Mouse (Mus musculus) intestine, embryonic 14.5 days (tissue): ENCODE data around the gene Susd2. TPM values are rescaled to one million over a fixed set of nuclear protein-coding genes. Genes with fewer than 3 reads are reported as not detected.
A peak's percentile ranks its signal among the peaks of the same experiment; 100 is the strongest.

Experiments used
- ATAC-seq: fragments of 200-750 bp; cut with Nextera tagmentation; replicated peaks from 2 replicates; pipeline ENCODE4 v1.8.0; 2017; ENCODE audit warnings: low read depth, moderate number of reproducible peaks, moderate TSS enrichment, moderate library complexity; ENCODE audit not compliant: low FRiP score, low TSS enrichment
- DNase-seq: peaks from one replicate; pipeline ENCODE4 v3.0.0-alpha.2; 2018; ENCODE audit warnings: low spot score
- H3K27ac ChIP-seq: fragments of 300-500 bp; sonication (generic); 2 replicates; pipeline ENCODE4 v1.5.1; 2014; ENCODE audit warnings: low read depth, mild to moderate bottlenecking, control low read depth
- H3K27me3 ChIP-seq: fragments of 300-500 bp; sonication (generic); replicated peaks from 2 replicates; pipeline ENCODE4 v1.6.1; 2014; ENCODE audit warnings: low read length, control low read depth; ENCODE audit not compliant: control insufficient read depth, insufficient read depth
- H3K36me3 ChIP-seq: fragments of 300-500 bp; sonication (generic); 2 replicates; pipeline ENCODE4 v1.6.1; 2014; ENCODE audit warnings: low read length, control low read depth; ENCODE audit not compliant: control insufficient read depth, insufficient read depth
- H3K4me1 ChIP-seq: fragments of 300-500 bp; sonication (generic); replicated peaks from 2 replicates; pipeline ENCODE4 v1.6.1; 2014; ENCODE audit warnings: low read length, control low read depth, mixed read lengths; ENCODE audit not compliant: control insufficient read depth, insufficient read depth
- H3K4me2 ChIP-seq: fragments of 300-500 bp; sonication (generic); 2 replicates; pipeline ENCODE4 v1.6.1; 2014; ENCODE audit warnings: low read length
- H3K4me3 ChIP-seq: fragments of 300-500 bp; sonication (generic); 2 replicates; pipeline ENCODE4 v1.5.1; 2014; ENCODE audit warnings: low read depth, low read length, control low read depth, mixed read lengths
- H3K9ac ChIP-seq: fragments of 300-500 bp; sonication (generic); 2 replicates; pipeline ENCODE4 v1.6.1; 2014; ENCODE audit warnings: mild to moderate bottlenecking, low read length
- H3K9me3 ChIP-seq: fragments of 300-500 bp; sonication (generic); 2 replicates; pipeline ENCODE4 v1.6.1; 2016; ENCODE audit warnings: low read length, control low read depth; ENCODE audit not compliant: control insufficient read depth
- WGBS: fragments of 180-500 bp; shearing (Covaris S2); extraction: QIAGEN DNeasy Blood & Tissue Kit; methylation state at CpG from one replicate; pipeline ENCODE4 v1.1.7; 2014; 5-methylcytosine and 5-hydroxymethylcytosine counted together
- polyA plus RNA-seq: library from polyadenylated mRNA; unstranded; fragments of >200 nt; fragmentation: Nextera tagmentation; extraction: Ambion mirVana; gene quantifications from 2 replicates; pipeline ENCODE4 v1.2.1, GENCODE M21; 2014

Susd2 gene
- polyA plus RNA-seq, 1 experiment from 2014 or later = 13.0 TPM

DNA sequence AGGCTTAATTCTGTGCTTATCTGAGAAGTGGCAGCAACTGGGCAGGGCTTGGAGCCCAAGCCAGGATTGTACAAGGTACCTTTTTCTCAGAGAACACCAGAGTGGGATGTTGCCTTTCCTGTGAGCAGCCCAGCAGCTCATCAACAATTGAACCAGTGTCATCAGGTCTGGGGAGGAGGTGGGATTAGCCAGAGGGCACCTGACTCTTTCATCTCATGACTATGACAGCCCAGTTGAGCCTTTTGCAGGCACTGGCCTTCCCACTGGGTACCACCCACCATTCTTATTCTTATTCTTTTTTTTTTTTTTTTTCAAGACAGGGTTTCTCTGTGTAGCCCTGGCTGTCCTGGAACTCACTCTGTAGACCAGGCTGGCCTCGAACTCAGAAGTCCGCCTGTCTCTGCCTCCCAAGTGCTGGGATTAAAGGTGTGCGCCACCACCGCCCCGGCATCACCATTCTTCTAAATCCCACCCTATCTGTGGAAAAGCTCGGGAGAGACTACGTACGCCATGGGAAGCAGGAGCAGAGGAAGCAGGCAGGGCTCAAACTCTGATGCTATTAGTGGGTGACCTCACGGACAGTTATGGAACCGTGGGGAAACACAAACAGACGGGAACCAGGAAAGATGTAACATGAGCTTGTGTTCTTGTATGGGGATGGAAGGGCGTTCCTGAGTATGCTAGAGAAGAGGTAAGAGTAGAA, 7.6 kb downstream of the Susd2 start:
- Histone ChIP-seq H3K27ac (no peak overlapping the region), H3K4me3 (no peak overlapping the region), H3K9me3 (no peaks in the 10 kb centered on the region), H3K27me3 (no peaks in the 10 kb centered on the region), H3K4me1 (no peaks in the 10 kb centered on the region; the same call in 1 of the 2 replicates), H3K9ac (no peak overlapping the region), H3K4me2 (no peak overlapping the region), H3K36me3 (no peaks in the 10 kb centered on the region)
- WGBS = 84% methylated on average over 12 of the region's 12 CpGs
- ATAC-seq (no peak), DNase-seq (no peak)

GRCm38 (mm10) chr10:75635693-75636055, 8.1 kb downstream of the Susd2 start:
- no peaks in the 10 kb centered on the region for H3K9me3 ChIP-seq
- no peak for ATAC-seq

DNA sequence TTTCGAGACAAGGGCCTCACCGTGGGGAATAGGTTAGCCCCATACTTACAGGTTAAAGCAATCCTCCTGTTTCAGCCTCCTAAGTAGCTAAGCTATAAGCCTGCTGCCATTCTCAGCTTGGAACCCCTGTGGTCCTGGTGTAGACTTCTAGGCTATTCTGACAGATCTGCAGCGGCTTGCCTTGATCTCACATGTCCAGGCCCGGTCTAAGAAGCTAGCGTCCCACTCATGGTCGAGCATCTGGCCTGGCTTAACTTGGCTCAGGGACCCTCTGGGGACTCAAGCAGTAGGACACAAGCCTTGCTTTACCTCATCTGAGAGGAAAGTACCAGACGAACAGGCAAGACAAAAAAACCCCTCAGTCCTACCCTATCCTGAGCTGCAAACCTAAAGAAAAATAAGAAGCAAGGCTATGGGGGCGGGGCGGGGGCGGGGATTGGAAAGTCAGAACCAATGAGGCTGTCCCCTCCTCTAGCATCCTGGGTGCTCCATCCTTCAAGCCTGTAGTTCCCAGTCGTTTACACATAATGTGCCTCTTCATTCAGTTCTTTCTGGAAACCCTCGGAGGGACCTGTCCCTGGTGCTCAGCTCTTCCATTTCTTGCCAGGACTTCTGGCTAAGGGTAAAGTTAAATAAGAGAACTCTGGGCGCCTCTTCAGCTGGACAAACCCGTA, 8.7 kb downstream of the Susd2 start:
- Histone ChIP-seq H3K27me3 (no peaks in the 10 kb centered on the region), H3K9me3 (no peaks in the 10 kb centered on the region), H3K4me2 (no peak overlapping the region), H3K36me3 (no peaks in the 10 kb centered on the region), H3K9ac (no peak overlapping the region), H3K4me1 (no peaks in the 10 kb centered on the region; the same call in 1 of the 2 replicates), H3K4me3 (no peak overlapping the region), H3K27ac (no peak overlapping the region)
- WGBS = 72% methylated on average over 14 of the region's 14 CpGs
- no peak for DNase-seq
- no peak for ATAC-seq

More at GRCm38 (mm10) chr10:75635693-75636055, 8.1 kb downstream of the Susd2 start:
- H3K4me1 ChIP-seq = no peaks in the 10 kb centered on the region; the same call in 1 of the 2 replicates
- H3K4me2 ChIP-seq = no peak overlapping the region
- DNase-seq = peak; percentile 89
- no peak overlapping the region for H3K27ac ChIP-seq
- H3K36me3 ChIP-seq = no peaks in the 10 kb centered on the region
- no peaks in the 10 kb centered on the region for H3K27me3 ChIP-seq
- H3K9ac ChIP-seq = no peak overlapping the region
- 9% methylated on average over 9 of the region's 9 CpGs for WGBS
- H3K4me3 ChIP-seq = no peak overlapping the region

DNA sequence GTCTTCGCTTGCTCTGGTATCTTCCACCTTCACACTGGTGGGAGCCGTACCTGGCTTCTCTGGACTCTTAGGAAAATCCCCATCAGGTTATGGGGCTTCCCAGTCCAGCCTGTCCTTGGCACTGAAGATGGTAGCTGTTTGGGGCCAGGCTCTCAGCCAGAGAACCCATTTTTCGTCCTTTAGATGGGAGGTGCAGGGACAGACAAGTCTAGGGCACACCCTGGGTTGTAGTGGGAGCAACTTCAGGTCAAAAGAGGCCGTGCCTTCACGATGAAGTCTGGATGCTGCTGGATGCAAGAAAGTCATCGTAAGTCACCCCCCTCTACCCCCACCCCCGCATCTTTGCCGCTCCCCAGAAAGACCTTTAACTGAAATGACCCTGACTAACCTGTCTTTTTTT, 9.2 kb downstream of the Susd2 start:
- WGBS = 90% methylated on average over 8 of the region's 8 CpGs
- no peak for ATAC-seq

DNA sequence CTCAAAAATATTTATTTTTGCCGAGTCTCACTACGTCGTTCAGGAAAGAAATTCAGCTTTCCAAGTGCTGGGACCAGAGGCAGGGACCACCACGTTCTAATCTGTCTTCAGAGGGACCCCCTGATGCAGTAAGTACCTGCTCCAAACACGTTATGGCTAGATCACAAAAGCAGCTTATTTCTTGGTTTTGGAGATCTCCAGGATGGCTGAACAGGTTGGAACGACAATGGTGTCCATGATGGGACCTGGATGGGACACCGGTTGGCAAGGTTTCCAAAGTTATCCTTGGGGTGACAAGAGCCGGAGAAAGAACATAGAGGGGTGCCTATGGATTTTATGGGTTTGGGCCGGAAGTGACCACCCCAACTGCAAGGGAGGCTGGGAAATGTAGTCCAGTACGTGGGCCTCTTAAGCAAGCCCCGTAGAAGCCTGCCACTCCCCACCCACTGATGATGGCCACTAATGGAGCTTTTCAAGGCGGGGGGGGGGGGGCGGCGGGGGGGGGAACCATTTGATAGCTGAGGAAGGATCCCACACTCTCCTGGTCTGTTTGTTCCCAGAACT, 10.2 kb downstream of the Susd2 start:
- ATAC-seq = no peak
- H3K27me3 ChIP-seq = no peaks in the 10 kb centered on the region
- no peaks in the 10 kb centered on the region for H3K36me3 ChIP-seq
- no peaks in the 10 kb centered on the region for H3K9me3 ChIP-seq
- no peak for DNase-seq
- no peak overlapping the region for H3K27ac ChIP-seq
- H3K4me3 ChIP-seq = no peak overlapping the region
- no peaks in the 10 kb centered on the region; the same call in 1 of the 2 replicates for H3K4me1 ChIP-seq
- WGBS = 74% methylated on average over 12 of the region's 14 CpGs
- H3K9ac ChIP-seq = no peak overlapping the region
- no peak overlapping the region for H3K4me2 ChIP-seq

More for the DNA sequence above, 9.2 kb downstream of the Susd2 start:
- DNase-seq = no peak
- Histone ChIP-seq H3K36me3 (no peaks in the 10 kb centered on the region), H3K4me2 (no peak overlapping the region), H3K9me3 (no peaks in the 10 kb centered on the region), H3K9ac (no peak overlapping the region), H3K27me3 (no peaks in the 10 kb centered on the region), H3K4me1 (no peaks in the 10 kb centered on the region; the same call in 1 of the 2 replicates), H3K27ac (no peak overlapping the region), H3K4me3 (no peak overlapping the region)

- no peaks in the 10 kb centered on the region; the same call in 1 of the 2 replicates for H3K4me1 ChIP-seq
- H3K36me3 ChIP-seq = no peaks in the 10 kb centered on the region
- H3K4me3 ChIP-seq = no peak overlapping the region
- no peak for ATAC-seq
- no peak overlapping the region for H3K27ac ChIP-seq
- no peaks in the 10 kb centered on the region for H3K9me3 ChIP-seq
- H3K27me3 ChIP-seq = no peaks in the 10 kb centered on the region
- no peak overlapping the region for H3K9ac ChIP-seq
- DNase-seq = no peak
- no peak overlapping the region for H3K4me2 ChIP-seq
- 78% methylated on average over 5 of the region's 5 CpGs for WGBS
Measured at GRCm38 (mm10) chr10:75633048-75633447, 10.8 kb downstream of the Susd2 start.

DNA sequence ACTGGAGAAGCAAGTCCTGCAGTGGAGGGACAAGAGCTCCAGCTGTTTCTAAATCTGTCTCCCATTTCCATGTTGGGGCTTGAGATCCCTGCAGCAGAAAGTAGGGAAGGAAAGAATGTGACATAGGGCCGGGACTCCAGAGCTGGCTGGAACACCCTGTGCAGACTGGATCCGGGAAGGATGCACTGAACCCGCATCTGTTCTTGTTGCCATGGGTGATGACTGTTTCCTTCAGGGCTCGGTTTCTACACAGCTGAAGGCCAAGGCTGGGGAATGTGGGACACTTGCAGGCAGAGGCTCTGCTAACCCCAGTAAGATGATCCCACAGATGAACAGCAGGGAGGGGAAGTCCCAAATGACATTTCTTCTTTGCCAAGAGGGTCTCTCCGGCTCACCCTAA, 11.2 kb downstream of the Susd2 start:
- Histone ChIP-seq H3K9ac (no peak overlapping the region), H3K9me3 (no peaks in the 10 kb centered on the region), H3K4me3 (no peak overlapping the region), H3K4me1 (peaks cover under 1% of the 10 kb centered on the region; the same call in 1 of the 2 replicates), H3K27me3 (no peaks in the 10 kb centered on the region), H3K36me3 (no peaks in the 10 kb centered on the region), H3K4me2 (no peak overlapping the region), H3K27ac (peak overlapping the region; percentile 22; the same call in 1 of the 2 replicates)
- ATAC-seq (no peak), DNase-seq (no peak)
- WGBS = 43% methylated on average over 5 of the region's 5 CpGs

GRCm38 (mm10) chr10:75627490-75627889, 16.3 kb downstream of the Susd2 start:
- no peak for DNase-seq

More at GRCm38 (mm10) chr10:75627490-75627889, 16.3 kb downstream of the Susd2 start:
- Histone ChIP-seq H3K9ac (no peak overlapping the region), H3K27ac (no peak overlapping the region), H3K9me3 (no peaks in the 10 kb centered on the region), H3K4me3 (no peak overlapping the region), H3K4me1 (peaks cover 2% of the 10 kb centered on the region; the same call in 1 of the 2 replicates), H3K27me3 (no peaks in the 10 kb centered on the region), H3K36me3 (no peaks in the 10 kb centered on the region), H3K4me2 (no peak overlapping the region)
- 74% methylated on average over 3 of the region's 3 CpGs for whole genome bisulfite sequencing
- no peak for ATAC-seq
